Mouse (Mus musculus): Measurements from ENCODE around the gene Gm45021.
A peak's percentile ranks its signal among the peaks of the same experiment; 100 is the strongest.
"Not testable (repeated sequence)": the region's sequence is repeated elsewhere in the genome, so short reads cannot be mapped to it uniquely, and the experiment has no call there.

The Gm45021 gene

DNA sequence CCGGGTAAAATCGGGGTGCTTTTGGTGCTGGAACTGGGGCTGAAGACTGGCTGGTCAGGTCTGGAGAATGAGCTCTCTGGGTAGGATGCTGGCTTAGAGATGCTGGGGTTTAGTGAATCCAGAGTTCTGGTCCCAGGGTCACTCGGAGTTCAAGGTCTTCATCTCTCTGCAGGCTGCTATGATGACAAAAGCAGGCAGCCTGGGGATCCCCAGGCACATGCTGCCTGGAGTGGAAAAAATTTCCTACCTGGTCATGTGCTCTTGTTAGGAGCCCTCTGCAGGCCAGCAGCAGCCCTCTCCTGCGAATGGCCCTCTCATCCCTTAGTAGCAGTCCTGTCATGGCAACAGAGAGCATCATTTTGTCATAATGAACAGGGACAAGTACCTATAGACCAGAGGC is 24.1 kb downstream of the Gm45021 start:
- DNase-seq (ENCODE audit: low spot score): no peak

DNA sequence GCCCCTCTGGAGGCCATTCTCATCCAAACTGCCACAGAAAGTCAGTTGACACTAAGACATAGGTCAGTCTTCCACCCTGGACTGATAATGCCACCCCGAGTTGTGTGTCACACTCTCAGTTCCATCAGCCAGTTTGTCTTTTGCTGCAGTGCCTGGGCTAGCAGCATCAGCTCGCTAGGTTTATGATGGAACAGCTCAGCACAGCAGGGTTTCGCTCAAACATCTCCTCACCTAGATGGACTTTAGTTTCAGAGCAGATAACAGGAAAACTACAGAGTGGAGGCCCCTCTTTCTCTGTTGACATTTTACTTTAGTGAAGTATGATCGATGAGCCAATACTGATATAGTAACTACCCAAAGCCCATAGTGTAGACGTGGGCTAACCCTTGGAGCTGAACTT is 25.3 kb downstream of the Gm45021 start:
- no peak for DNase-seq (ENCODE audit: low spot score)

DNA sequence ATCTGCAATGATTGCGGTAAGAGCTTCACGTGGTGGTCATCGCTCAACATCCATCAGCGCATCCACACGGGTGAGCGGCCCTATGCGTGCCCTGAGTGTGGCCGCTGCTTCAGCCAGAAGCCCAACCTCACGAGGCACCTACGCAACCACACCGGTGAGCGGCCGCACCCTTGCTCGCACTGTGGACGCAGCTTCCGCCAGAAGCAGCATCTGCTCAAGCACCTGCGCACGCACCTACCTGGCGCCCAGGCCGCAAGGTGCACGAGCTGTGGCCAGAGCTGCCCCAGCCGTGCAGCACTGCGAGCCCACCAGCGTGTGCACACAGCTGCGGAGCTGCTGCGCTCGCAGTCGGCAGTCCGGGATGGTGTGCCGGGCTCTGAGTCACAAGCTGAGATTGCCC is 30.6 kb downstream of the Gm45021 start:
- DNase-seq (ENCODE audit: low spot score): peak; percentile 33

DNA sequence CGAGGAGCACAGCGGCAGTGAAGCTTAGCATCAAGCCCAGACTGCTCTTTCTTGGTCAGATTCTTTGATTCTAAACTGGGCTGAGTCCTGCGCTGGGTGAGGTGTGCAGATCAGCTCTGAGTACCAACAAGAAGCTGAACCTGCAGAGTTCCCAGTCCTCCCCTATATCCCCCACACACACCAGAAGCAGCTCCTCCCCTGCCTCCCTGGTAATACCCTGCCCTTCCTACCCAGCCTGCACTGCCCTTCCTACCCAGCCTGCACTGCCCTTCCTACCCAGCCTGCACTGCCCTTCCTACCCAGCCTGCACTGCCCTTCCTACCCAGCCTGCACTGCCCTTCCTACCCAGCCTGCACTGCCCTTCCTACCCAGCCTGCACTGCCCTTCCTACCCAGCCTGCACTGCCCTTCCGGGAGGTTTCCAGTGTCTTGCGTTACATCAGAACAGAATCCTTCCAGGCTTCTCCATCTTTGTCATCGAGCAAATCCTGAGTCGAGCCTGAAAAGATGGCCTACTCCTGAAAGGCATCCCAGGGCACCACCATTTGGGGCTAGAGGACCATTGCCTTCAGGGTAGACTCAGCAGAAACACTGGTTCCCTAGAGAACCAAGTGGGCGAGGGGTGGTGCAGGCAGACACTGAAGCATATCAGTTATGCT is 32.9 kb downstream of the Gm45021 start:
- DNase-seq (ENCODE audit: low spot score): not testable (repeated sequence)

DNA sequence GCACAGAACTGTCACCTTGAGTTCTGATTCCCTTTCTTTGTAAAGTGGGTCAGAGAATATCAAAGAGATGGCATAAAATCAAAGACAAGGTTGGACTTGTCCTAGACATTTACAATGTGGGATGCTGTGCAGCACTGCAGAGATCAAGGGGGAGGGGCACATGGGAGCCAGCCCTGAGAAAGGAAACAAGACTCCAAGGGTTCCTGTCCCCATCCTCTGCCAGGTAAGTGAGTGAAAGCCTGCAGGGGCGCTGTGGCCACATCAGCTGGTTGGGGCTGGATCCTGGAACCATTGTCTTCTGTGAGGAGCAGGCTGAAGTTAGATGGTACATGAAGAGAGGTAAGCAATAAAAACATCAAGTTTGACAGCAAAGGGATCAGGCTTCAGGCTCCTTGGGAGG is 34.0 kb downstream of the Gm45021 start:
- no peak for DNase-seq (ENCODE audit: low spot score)

DNA sequence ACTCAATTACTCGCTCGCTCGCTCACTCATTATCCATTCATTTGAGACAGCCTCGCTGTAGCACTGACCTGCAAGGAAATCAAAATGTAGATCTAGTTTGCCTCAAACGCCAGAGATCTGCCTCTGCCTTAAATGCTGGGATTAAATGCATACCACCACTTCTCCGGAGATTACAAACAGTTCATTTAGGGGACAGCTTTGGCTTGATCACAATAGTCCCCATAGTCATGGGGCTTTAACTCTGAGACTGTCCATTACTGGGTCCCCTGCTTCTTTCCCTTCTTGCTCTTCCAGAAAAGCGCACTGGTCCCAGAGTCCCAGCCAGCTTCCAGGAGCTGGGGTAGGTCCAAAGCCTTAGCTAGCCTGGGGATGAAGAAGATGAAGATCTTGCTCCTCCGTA is 37.1 kb downstream of the Gm45021 start, which contains the start of gene AI854703:
TSS of gene AI854703 (plus strand) at position 301 of the 400 bp plus-strand sequence.
- DNase-seq (ENCODE audit: low spot score): no peak

DNA sequence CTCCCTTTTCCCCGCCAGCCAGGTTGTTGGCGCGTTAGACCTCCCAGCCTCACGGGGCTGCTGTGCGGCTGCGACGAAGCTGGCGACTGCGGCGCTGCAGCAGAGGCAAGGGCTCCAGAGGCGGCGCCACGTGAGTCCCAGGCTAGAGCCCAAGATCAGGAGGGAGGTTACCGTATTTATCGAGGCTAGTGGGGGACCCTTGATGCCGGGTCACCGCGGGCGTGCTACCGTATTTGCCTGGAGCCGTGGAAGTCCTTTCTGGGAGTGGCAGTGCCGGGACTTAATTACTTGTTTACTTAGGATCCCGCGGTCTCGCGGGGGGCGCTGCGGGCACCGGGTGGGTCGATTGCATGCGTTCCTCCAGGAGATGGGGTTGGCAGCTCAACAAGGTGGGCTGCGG is 37.6 kb downstream of the Gm45021 start:
- peak; percentile 41 for DNase-seq (ENCODE audit: low spot score)

DNA sequence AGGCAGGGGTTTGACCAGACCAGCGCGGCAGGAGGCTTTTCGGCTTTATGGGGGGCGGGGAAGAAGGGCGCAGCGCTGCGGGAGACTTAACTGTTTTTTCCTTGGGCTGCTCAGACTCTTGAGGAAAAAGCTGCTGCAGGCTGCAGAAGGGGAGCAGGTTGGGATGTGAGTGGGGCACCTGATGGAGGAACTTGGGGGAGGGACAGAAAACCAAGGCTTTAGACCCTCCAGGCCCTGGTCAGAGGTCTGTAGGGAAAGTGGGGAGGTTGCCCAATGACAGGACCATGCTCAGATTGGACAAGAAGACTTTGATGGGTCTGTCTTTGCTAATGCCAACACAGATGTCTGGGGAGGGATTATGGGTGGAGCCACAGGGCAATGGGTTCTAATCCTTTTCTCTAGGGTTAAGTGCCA is 38.1 kb downstream of the Gm45021 start:
- no peak for DNase-seq (ENCODE audit: low spot score)

DNA sequence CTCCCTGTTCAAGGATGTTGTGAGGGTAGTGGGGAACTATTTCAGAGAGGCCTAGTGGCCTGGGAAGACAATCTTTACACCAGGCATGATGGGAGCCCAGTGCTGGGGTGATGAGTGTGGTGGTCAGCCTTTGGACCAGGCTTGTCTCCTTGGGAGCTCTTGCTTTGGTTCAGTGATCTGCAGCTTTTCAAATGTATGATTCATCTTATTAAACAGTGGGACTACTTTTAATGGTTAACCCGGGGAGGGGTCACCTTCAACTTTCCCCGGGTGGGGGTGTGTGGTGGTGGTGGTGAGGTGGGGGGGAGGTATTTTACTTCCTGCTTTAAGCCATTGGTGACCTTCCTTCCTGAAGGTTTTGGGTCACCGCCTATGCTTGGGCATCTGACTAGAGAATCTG is 39.0 kb downstream of the Gm45021 start:
- DNase-seq (ENCODE audit: low spot score): no peak

DNA sequence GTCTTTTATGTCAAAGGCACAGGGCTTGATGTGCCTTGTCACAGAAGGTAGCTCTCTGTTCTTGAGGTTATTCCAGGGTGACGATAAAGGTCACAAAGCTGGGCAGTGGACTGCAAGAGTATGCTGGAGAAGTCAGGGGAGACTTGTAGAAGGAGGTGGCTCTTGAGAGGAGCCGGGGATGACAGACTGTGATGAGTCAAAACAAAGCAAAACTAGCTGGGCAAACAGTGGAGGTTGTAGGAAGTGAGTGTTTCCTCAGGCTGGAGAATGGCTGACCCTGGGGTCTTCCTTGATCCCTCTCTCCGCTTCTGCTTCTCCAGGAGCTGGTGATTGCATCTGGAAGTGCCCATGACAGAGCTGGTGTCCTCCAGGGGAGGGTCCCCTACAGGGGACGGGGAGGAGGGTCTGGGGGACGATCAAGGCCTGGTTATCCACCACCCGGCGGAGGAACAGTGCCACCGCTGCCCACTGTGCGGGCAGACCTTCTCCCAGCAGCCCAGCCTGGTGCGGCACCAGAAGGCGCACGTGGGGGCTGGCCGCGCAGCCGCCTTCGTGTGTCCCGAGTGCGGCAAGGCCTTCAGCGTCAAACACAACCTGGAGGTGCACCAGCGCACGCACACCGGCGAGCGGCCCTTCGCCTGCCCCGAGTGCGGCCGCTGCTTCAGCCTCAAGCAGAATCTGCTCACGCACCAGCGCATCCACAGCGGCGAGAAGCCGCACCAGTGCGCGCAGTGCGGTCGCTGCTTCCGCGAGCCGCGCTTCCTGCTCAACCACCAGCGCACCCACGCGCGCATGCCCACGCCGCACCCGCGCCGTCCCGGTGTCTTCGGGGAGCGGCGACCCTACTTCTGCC is 39.6 kb downstream of the Gm45021 start:
- peak; percentile 11 for DNase-seq (ENCODE audit: low spot score)

DNA sequence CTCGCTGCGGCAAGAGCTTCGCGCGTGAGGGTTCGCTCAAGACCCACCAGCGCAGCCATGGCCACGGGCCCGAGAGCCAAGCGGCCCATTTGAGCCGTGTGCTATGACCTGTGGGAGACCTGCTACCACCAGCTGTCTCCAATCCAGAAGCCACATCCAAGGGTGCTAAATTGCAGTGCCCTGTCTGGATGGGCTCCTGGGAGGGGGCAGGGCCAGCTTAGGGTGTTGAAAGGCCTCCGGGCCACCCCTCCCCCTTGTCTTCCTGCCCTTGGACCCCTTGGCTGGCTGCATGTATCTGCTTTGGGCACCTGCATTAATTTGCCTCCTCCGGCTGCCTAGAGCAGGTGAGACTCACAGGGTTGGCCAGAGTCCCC is 40.2 kb downstream of the Gm45021 start:
- no peak for DNase-seq (ENCODE audit: low spot score)

DNA sequence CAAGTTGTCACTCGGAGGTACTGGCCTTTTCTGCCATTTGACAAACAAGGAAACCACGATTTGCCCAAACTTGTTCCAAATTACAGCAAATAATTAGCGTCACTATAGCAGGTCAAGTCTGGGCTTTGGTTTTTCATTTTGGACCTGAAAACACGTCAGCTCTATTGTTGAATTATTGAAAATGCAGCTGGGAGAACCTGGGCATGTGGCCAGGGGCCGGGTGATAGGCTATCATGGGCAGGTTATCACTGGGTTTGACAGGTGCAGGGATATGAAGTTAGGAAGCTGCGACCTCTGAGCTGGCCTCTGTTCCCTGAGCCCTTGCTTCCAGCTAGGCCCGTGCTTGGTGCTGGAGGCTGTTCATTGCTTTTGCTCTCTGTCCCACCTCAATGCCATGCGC is 41.4 kb downstream of the Gm45021 start:
- DNase-seq (ENCODE audit: low spot score): no peak

DNA sequence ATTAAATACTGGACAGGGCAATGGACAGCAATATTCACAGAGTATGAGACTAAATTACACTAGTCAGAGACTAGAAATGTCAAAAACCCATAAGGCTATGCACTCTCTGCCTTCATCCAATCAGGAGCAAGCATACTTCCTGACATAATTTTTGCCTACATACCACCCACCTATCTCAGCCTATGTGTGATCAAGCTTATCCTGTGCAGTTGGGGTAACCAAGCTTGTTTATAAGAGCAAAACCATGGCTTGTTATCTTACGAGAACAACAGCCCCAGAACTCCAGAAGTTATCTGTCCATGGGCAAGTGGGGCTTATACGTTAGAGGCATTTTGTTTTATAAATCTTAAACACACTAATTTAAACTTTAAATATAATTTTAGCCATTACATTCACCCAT is 45.7 kb downstream of the Gm45021 start:
- no peak for DNase-seq (ENCODE audit: low spot score)

DNA sequence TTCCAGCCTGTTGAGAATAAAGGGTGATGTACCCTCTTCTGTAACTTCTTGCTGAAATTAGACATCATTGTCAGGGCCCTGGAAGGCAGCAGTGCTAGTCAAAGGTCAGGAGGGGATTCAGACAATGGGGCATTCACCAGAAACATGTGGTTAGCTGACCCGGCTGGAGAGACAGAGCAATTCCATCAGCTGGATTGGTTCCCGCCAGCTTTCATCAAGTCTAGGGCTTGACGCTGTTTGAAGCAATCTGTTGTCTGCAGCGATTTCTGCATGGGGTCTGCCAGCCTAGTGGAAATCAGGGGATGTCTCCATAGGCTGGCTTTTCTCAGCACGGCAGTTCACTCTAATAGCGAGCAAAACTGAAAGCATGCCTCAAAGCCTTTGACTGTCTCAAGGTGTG is 47.1 kb downstream of the Gm45021 start:
- DNase-seq (ENCODE audit: low spot score): no peak

DNA sequence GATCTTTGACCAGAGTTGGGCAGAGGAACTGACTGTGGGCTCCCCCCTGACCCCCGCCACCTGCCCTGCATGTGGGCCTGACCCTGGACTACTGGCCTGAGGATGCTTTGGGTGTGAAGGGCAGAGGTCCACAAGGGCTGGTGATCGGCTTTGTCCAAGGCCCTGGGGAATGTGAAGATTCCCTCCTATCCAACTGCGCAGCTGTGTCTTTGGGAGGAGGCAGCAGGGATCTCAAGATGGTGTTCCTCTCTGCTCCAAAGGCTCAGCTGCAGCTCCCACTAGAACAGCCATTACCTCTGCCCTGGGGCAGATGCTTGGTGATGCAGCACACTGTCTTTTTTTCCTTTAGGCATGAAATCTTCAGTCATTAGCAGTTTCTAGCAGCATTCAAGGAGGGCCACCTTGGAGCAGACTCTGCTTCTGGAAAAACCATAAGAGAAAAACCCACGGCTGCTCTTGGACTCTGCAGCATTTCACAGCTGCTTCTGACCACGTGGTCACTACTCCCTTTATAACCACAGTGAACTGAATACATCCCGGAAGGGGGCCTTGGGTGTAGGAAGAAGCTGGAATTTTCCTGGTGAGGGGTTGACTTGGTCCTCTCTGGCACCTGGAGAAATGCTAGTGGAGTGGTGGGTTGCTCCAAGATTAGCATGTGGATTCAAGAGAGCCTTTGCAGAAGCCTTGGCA is 48.5 kb downstream of the Gm45021 start:
- DNase-seq (ENCODE audit: low spot score): no peak

DNA sequence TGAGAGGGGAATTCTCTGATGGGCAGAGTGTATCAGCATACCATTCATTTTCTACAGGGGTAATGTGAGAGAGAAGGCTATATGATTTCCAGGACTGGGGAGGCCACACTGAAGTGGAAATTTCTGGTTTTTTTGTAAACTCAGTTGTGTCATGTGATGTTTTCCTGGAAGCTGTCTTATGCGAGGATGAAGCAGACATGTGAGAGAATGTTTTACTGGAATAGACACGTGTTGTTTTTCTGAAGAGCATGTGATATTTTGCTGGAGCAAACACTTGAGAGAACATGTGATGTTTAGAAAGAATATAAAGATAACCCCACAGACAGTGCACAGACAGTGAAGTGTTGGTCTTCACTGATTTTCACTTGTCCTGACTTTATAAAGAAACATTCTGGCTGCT is 49.1 kb downstream of the Gm45021 start:
- no peak for DNase-seq (ENCODE audit: low spot score)

DNA sequence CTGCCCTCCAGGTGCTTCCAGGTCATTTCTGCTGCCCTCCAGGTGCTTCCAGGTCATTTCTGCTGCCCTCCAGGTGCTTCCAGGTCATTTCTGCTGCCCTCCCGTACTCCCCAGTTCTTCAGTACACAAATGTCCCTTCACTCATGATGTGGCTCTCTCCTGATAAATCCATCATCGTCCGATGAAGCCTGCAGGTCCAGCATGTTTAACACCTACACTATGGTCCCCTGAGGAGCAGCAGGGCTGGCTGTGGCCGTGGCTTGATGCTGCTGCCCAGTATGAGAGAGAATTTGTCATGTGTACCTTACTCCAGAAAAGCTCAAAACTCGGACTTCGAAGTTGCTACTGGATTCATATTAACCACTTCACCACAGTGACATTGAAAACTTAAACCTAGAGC is 52.0 kb downstream of the Gm45021 start:
- DNase-seq (ENCODE audit: low spot score): no peak

DNA sequence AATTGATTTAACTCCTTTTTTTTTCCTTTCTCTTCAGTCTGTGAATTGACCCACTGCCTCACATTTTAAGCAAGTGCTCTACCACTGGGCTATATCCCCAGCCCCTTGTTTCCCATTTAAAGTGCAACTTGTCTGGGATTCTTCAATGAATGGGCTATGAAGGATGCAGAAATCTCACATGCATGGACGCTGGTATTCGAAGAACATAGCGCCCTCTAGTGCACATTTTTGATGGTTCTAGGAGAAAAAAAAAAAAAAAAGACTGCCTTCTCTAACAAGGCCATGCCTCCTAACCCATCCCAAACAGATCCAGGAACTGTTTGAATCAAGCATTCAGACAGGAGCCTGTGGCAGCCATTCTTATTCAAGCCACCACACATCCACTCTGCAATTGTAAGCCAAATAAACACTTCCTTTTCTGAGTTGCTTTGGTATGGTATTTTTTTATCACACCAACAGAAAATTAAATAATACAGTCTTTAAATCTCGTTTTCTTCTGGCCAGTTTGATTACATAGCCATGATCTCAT is 53.4 kb downstream of the Gm45021 start:
- DNase-seq (ENCODE audit: low spot score): no peak

DNA sequence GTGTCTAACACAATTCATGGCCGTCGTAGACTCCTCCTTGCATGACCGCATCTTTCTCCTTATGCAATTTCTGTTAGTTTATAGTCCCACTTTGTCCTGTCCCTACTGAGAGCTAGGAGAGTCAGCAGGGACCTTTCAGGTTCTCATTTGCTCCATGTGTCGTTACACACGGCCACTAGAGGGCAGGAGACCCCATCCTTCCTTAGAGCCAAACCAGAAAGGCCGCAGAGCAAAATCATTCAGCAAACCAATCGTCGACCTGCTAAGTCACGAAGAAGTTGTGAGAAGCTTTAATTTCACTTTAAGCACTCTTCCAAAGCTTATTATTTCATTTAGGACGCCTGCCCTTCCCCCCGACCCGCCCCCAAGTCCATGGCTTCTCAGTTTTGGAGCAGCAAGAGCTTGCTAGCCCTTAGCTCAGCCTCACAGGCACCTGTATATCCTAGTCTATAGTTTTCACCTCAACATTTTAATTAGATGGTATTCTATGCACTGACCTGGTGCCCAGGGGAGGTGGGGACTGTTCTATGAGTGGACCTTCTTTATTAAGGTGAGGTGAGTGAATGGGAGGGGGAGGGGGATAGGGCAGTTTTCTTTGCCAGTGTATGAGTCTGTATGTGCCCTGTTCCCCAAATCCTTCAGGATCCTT is 56.4 kb downstream of the Gm45021 start:
- DNase-seq (ENCODE audit: low spot score): peak; percentile 32

DNA sequence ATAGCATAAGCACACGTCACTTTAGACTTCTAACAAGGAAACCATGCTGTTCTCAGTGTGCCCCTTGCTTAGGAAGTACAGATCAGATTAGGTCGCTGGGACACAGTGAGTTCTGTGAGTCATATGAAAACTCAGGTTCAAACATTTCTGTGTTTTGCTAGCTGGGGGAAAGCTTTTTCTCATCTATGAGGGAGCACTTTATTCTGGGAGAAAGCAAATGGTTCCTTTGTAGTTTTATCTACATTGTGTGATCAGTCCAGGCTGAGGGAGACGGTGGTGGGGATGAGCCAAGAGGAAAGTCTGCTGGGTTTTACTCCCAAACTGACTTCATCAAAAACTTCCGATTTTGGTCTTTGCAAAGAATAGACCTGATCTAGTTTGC is 56.9 kb downstream of the Gm45021 start:
- DNase-seq (ENCODE audit: low spot score): no peak

DNA sequence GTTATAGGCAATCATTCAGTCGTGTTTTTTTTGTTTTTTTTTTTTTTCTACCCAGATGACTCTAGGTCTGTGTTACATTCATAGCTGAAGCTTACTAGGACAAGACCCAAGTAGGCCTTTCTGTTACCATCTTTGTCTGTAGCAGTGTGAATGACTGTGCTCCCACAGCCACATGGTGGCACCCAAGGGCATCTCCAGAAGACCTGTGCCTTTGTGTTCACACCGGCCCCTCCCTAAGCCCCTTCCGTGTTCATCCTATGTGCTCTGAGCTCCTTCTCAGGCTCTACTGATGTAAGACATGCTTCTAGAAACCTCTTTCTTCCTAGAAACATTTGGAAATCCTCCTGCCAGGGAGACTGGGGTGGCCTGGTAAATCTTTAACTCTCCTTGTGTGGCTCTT is 57.6 kb downstream of the Gm45021 start, which contains the start of gene Gimap8:
TSS of gene Gimap8 (plus strand) at position 240 of the 400 bp plus-strand sequence.
- DNase-seq (ENCODE audit: low spot score): no peak

DNA sequence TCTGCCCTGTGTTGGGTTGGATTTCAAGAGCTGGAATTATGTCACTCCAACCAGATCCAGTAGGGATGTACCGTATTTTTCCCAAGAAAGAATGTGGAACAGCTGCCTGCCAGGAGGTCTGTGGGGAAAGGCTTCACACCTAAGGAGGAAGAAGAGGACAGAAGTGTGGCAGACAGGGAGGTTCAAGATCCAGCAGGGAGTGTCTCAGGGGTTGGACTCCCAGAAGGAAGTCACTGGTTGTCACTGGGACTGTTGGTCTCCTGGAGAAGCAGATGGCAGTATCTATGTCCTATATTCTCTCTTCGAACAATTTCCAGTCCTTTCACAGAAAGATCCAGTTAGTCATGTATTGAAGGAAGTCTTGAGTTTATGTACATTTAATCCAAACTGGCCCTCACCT is 58.2 kb downstream of the Gm45021 start:
- DNase-seq (ENCODE audit: low spot score): no peak

All from testis, postnatal 14 days (tissue).